Mouse (Mus musculus) MEL (cell line): Measurements from ENCODE around the gene Slc17a5. TPM values are rescaled to one million over a fixed set of nuclear protein-coding genes. Genes with fewer than 3 reads are reported as not detected.
"Not testable (repeated sequence)": the region's sequence is repeated elsewhere in the genome, so short reads cannot be mapped to it uniquely, and the experiment has no call there.

Experiments used
- DNase-seq: peaks from one replicate; pipeline ENCODE4 v3.0.0; 2011; ENCODE audit warnings: low read depth, low spot score
- H3K27ac ChIP-seq: 2 replicates; pipeline ENCODE4 v1.5.1; 2012; ENCODE audit warnings: low read depth, mild to moderate bottlenecking, control low read depth, low read length, moderate library complexity; ENCODE audit not compliant: control insufficient read depth
- H3K27me3 ChIP-seq, 2 experiments: fragments of 150-350 bp in 1 of 2; sonication (generic) in 1 of 2; 2 replicates each; pipeline ENCODE4 v1.6.1; 2012; ENCODE audit warnings: low read length in 2 of 2, mild to moderate bottlenecking in 2 of 2, improper control_type of control experiment in 1 of 2, moderate library complexity in 1 of 2; ENCODE audit not compliant: insufficient read depth in 2 of 2, control insufficient read depth in 1 of 2
- H3K36me3 ChIP-seq, 2 experiments: 2 replicates each; pipeline ENCODE4 v1.6.1; 2012 to 2014; ENCODE audit warnings: low read length in 2 of 2, improper control_type of control experiment in 1 of 2, inconsistent platforms in 1 of 2, mild to moderate bottlenecking in 1 of 2; ENCODE audit not compliant: insufficient read depth in 2 of 2, control insufficient read depth in 1 of 2
- H3K4me1 ChIP-seq, 2 experiments: fragments of 150-350 bp in 1 of 2; sonication (generic) in 1 of 2; 2 replicates each; pipeline ENCODE4 v1.6.1; 2012; ENCODE audit warnings: low read length in 2 of 2, improper control_type of control experiment in 1 of 2, mild to moderate bottlenecking in 1 of 2; ENCODE audit not compliant: insufficient read depth in 2 of 2, control insufficient read depth in 1 of 2
- H3K4me3 ChIP-seq, 2 experiments: fragments of 150-350 bp in 1 of 2; sonication (generic) in 1 of 2; 2 replicates each; pipeline ENCODE4 v1.5.1; 2012; ENCODE audit warnings: low read depth in 2 of 2, low read length in 2 of 2, mild to moderate bottlenecking in 2 of 2, moderate library complexity in 2 of 2, control low read depth in 1 of 2, improper control_type of control experiment in 1 of 2; ENCODE audit not compliant: control insufficient read depth in 1 of 2, insufficient read depth in 1 of 2
- H3K79me2 ChIP-seq: 2 replicates; pipeline ENCODE4 v1.6.1; 2012; ENCODE audit warnings: mild to moderate bottlenecking, low read length, moderate library complexity; ENCODE audit not compliant: control insufficient read depth, poor library complexity, insufficient read depth
- H3K9ac ChIP-seq: 2 replicates; pipeline ENCODE4 v1.6.1; 2012; ENCODE audit warnings: low read depth, mild to moderate bottlenecking, control low read depth, low read length, moderate library complexity; ENCODE audit not compliant: control insufficient read depth, poor library complexity, severe bottlenecking
- H3K9me3 ChIP-seq: fragments of 150-350 bp; sonication (generic); replicated peaks from 2 replicates; pipeline ENCODE4 v1.6.1; 2012; ENCODE audit warnings: mild to moderate bottlenecking, low read length, improper control_type of control experiment, moderate library complexity; ENCODE audit not compliant: insufficient read depth
- polyA plus RNA-seq, 2 experiments: library from polyadenylated mRNA; stranded (reverse) in 1 of 2; unstranded in 1 of 2; fragments of >175 nt in 1 of 2; fragments of >200 nt in 1 of 2; gene quantifications; 2 replicates each; pipeline versions ENCODE4 v1.2.1 to v1.2.4; 2012; ENCODE audit warnings: low replicate concordance in 2 of 2, low read depth in 1 of 2; ENCODE audit not compliant: insufficient read length in 2 of 2, insufficient read depth in 1 of 2, missing spikeins in 1 of 2
- total RNA-seq: library from RNA; depleted of rRNA; stranded (reverse); fragments of 300-350 nt; gene quantifications from 2 replicates; pipeline ENCODE4 v1.2.3, GENCODE M21; 2012; rRNA removed

Slc17a5 gene
- total and polyA plus RNA-seq, 3 experiments = 3.5 to 4.1 TPM; not detected in 1

- not testable (repeated sequence) for DNase-seq, H3K4me1 ChIP-seq, H3K4me3 ChIP-seq, H3K36me3 ChIP-seq, H3K9ac ChIP-seq, H3K9me3 ChIP-seq, H3K79me2 ChIP-seq, H3K27ac ChIP-seq
- peaks cover 8 to 13% of the 10 kb centered on the region in 2 experiments for H3K27me3 ChIP-seq
Observed at GRCm38 (mm10) chr9:78488021-78488420, 99.8 kb downstream of the Slc17a5 start.

Other genes with a start within 250 kb of the Slc17a5 start
- not detected in 2 replicates for gene Gsta2, start 232.3 kb downstream of the Slc17a5 start, total RNA-seq
- not detected for gene Gsta2, start 232.3 kb downstream of the Slc17a5 start, polyA plus RNA-seq
- not detected in 2 replicates for gene Dppa5a, start 219.9 kb downstream of the Slc17a5 start, total RNA-seq
- under 1 TPM in 1 of 2 experiments, not detected in 1; 0.19 TPM for gene Dppa5a, start 219.9 kb downstream of the Slc17a5 start, polyA plus RNA-seq
- not detected in 2 replicates for gene Ooep, start 209.3 kb downstream of the Slc17a5 start, total RNA-seq
- not detected for gene Ooep, start 209.3 kb downstream of the Slc17a5 start, polyA plus RNA-seq
- gene Ddx43, start 192.3 kb downstream of the Slc17a5 start, total RNA-seq = 4.7 and 5.5 TPM in 2 replicates
- gene Ddx43, start 192.3 kb downstream of the Slc17a5 start, polyA plus RNA-seq = 1 to 10 TPM in 1 of 2 experiments, not detected in 1; 7.2 TPM
- 12.9 and 19.0 TPM in 2 replicates for gene Cgas, start 144.8 kb downstream of the Slc17a5 start, total RNA-seq
- gene Cgas, start 144.8 kb downstream of the Slc17a5 start, polyA plus RNA-seq = 10 to 100 TPM in 1 of 2 experiments, not detected in 1; 20.9 TPM
- gene Mto1, start 139.8 kb downstream of the Slc17a5 start, total RNA-seq = 28.7 and 32.3 TPM in 2 replicates
- 10 to 100 TPM in 1 of 2 experiments, not detected in 1; 27.7 TPM for gene Mto1, start 139.8 kb downstream of the Slc17a5 start, polyA plus RNA-seq
- 1.0 and 1.8 TPM in 2 replicates for gene Gm17324, start 139.3 kb downstream of the Slc17a5 start, total RNA-seq
- gene Gm17324, start 139.3 kb downstream of the Slc17a5 start, polyA plus RNA-seq = under 1 TPM in 1 of 2 experiments, not detected in 1; 0.36 TPM
- 11,891 and 13,182 TPM in 2 replicates for gene Eef1a1, start 98.9 kb downstream of the Slc17a5 start, total RNA-seq
- over 10,000 TPM; 11,701 to 60,504 TPM for gene Eef1a1, start 98.9 kb downstream of the Slc17a5 start, polyA plus RNA-seq
- not detected in 2 replicates for gene Cd109, start 27.5 kb upstream of the Slc17a5 start, total RNA-seq
- gene Cd109, start 27.5 kb upstream of the Slc17a5 start, polyA plus RNA-seq = not detected